Mouse (Mus musculus) heart, adult 11 months (tissue): ENCODE measurements around the gene Pus10.

ENCODE experiments used
- DNase-seq: peaks from one replicate; pipeline ENCODE4 v3.0.0; 2022

Gene Pus10

GRCm38 (mm10) chr11:23665311-23665786 is at the start of gene Pus10:
Gene Pus10, plus strand, starts transcription at chr11:23665674.
- DNase-seq = no peak

- DNase-seq = no peak
Measured at GRCm38 (mm10) chr11:23618995-23619394, 46.5 kb upstream of the Pus10 start.

GRCm38 (mm10) chr11:23630664-23631063 is 34.8 kb upstream of the Pus10 start:
- no peak for DNase-seq

GRCm38 (mm10) chr11:23632945-23633878 is 32.3 kb upstream of the Pus10 start, which contains the start of gene 0610010F05Rik:
Gene 0610010F05Rik, minus strand, starts transcription at chr11:23633639.
- DNase-seq = peak; percentile 99

GRCm38 (mm10) chr11:23633879-23634215 is 31.6 kb upstream of the Pus10 start:
- DNase-seq = no peak

GRCm38 (mm10) chr11:23634573-23634972 is 30.9 kb upstream of the Pus10 start:
- no peak for DNase-seq

- no peak for DNase-seq
Measured at GRCm38 (mm10) chr11:23647431-23647830, 18.0 kb upstream of the Pus10 start.

GRCm38 (mm10) chr11:23647835-23648234 is 17.6 kb upstream of the Pus10 start:
- DNase-seq = no peak

- no peak for DNase-seq
Measured at GRCm38 (mm10) chr11:23653666-23654065, 11.8 kb upstream of the Pus10 start.

GRCm38 (mm10) chr11:23657791-23658190 is 7.7 kb upstream of the Pus10 start:
- DNase-seq = no peak

GRCm38 (mm10) chr11:23664232-23664631 is 1.2 kb upstream of the Pus10 start:
- no peak for DNase-seq

- peak; percentile 99 for DNase-seq
Measured at GRCm38 (mm10) chr11:23665798-23666501, 476 bp downstream of the Pus10 start, which contains the start of gene Pex13. Gene Pex13, minus strand, starts transcription at chr11:23665959.

- DNase-seq = no peak
Measured at GRCm38 (mm10) chr11:23666526-23666925, 1.1 kb downstream of the Pus10 start.

GRCm38 (mm10) chr11:23667128-23667527 is 1.7 kb downstream of the Pus10 start:
- no peak for DNase-seq

GRCm38 (mm10) chr11:23672256-23672749 is 6.8 kb downstream of the Pus10 start:
- DNase-seq = peak; percentile 7

- peak; percentile 77 for DNase-seq
Measured at GRCm38 (mm10) chr11:23676100-23676499, 10.6 kb downstream of the Pus10 start.

- DNase-seq = peak; percentile 84
Measured at GRCm38 (mm10) chr11:23679044-23679642, 13.7 kb downstream of the Pus10 start.

GRCm38 (mm10) chr11:23680435-23680950 is 15.0 kb downstream of the Pus10 start:
- DNase-seq = peak; percentile 83

GRCm38 (mm10) chr11:23682561-23682960 is 17.1 kb downstream of the Pus10 start:
- no peak for DNase-seq

GRCm38 (mm10) chr11:23686671-23687070 is 21.2 kb downstream of the Pus10 start:
- DNase-seq = peak; percentile 78

- no peak for DNase-seq
Measured at GRCm38 (mm10) chr11:23688060-23688459, 22.6 kb downstream of the Pus10 start.

GRCm38 (mm10) chr11:23693286-23693685 is 27.8 kb downstream of the Pus10 start:
- peak; percentile 57 for DNase-seq

GRCm38 (mm10) chr11:23695847-23696246 is 30.4 kb downstream of the Pus10 start:
- no peak for DNase-seq
